Mouse (Mus musculus) WW6 (cell line): ENCODE data around the gene Aco2.
"Not testable (repeated sequence)": the region's sequence is repeated elsewhere in the genome, so short reads cannot be mapped to it uniquely, and the experiment has no call there.

Experiments used
- DNase-seq: peaks from one replicate; pipeline ENCODE4 v3.0.0-alpha.2; 2013; ENCODE audit warnings: low read depth, low spot score

The Aco2 gene

GRCm38 (mm10) chr15:81871604-81872261 lies 376 bp upstream of the Aco2 start, which contains the start of gene Phf5a:
TSS of gene Phf5a (minus strand) at chr15:81871911.
- peak; percentile 82 for DNase-seq

- DNase-seq = no peak
These were observed 7.7 kb downstream of the Aco2 start for GRCm38 (mm10) chr15:81879531-81880401.

GRCm38 (mm10) chr15:81882348-81882747 lies 10.2 kb downstream of the Aco2 start:
- no peak for DNase-seq

- no peak for DNase-seq
These were observed 13.4 kb downstream of the Aco2 start for GRCm38 (mm10) chr15:81885418-81885934.

DNA sequence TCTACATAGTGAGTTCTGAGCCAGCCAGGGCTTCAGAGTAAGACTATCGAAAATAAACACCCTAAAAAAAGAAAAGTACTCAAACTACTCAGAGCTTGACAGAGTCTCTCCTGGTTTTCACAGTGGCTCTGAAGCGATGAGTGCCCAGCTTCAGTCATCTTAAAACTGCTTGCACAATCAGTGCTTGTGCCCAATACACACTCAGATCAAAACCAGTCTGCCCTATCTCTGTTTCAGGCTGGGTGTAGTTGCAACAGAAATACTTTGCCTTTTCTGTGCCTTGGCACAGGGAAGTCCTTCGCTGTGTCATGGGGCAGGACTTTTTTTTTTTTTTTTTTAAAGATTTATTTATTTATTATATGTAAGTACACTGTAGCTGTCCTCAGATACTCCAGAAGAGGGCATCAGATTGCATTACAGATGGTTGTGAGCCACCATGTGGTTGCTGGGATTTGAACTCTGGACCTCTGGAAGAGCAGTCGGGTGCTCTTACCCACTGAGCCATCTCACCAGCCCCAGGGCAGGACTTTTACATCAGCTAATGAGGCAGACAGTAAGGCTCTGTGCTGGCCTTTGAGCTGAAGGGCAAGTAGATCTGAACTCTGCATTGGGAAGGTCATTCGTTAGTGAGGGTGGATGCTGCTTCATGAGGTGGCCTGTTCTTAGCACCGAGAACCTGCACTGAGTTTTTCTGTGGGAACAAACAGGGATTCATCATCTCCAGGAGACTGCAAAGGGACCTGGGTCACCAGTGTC lies 14.9 kb downstream of the Aco2 start:
- DNase-seq = no peak

- no peak for DNase-seq
These were observed 17.1 kb downstream of the Aco2 start for GRCm38 (mm10) chr15:81889175-81889574.

DNA sequence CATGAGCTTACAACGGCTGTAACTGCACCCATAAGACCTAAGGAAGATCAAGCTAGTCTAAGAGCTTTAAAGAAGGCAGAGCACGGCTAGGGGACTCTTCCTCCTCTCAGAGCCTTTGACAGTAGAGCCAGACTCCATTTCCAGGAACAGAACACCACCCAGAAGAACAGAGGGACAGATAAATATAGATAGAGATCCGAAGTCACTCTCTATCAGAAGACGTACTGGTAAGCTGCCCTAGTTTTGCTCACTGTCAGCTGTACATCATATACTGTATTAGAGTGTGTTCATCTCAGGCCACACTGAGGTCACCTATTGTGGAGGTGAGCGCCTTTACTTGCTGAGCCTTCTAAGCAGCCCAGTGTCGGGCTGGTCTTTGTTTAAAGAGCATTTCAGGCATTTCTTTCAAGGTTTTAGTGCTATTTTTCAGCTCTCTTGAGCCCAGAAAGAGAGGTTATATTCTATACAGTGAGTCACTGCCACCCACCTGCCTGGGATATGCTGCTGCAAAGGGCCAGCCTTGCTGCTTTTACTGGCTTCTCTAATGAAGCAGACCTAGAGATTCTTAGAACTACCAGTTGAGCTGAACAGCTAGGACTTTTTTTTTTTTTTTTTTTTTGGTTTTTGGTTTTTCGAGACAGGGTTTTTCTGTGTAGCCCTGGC lies 19.2 kb downstream of the Aco2 start:
- no peak for DNase-seq

GRCm38 (mm10) chr15:81891822-81892580 lies 19.9 kb downstream of the Aco2 start:
- DNase-seq = peak; percentile 28

DNA sequence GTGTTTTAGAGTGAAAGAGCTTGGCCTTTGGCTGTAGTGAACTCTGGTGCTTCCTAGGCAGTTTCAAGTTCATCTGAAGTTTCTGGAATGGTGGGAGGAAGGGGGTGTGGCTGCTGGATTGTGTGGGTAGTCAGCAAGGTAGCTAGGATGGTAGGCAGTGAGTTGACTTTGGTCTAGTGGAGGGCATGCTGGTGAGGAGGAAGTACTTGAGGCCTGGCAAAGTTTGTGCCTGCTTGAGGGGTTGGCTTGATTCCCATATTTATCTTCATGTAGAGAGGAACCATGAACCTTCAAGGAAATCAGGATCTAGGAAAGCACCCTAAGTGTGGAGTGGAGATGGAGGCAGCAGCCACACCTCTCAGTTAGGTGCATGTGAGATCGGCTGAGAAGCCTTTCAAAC lies 21.9 kb downstream of the Aco2 start:
- no peak for DNase-seq

DNA sequence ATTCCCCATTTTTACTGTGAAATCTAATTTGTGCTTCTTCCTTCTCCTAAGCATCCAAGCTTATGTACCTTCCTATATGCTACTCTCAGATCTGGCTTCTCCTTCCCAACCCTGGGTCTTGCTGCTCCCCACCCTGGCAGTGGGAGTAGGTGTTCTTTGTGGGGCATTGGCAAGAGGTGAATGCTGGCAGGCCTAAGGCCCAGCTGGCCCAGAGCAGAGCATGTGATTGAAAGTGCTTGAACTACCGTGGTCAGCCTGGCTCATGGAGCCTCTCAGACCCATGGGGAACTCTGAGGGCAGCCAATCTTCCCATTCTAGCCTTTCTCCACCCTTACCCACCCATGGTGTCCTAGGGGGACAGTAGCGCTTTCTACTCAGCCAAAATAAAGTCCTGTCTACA lies 24.3 kb downstream of the Aco2 start:
- DNase-seq = no peak

- DNase-seq = no peak
These were observed 25.6 kb downstream of the Aco2 start for GRCm38 (mm10) chr15:81897607-81898285.

DNA sequence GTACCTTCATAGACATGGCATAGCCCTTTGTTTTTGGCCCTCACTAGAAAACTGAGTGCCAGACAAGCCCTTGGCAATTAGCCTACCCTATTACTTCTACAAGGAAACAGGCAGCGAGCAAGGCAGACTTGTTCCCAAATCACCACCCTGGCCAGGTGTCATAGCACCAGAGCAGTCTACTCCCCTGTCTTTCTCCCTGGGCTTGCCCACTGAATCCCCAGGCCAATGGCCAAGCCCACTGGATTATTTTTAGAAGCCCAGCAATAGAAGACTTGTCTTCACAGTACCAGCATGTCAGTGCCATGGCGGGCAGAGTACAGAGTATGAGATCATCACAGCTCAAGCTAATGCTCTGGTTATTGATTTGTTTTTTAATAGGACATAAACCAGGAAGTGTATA lies 26.6 kb downstream of the Aco2 start:
- no peak for DNase-seq

DNA sequence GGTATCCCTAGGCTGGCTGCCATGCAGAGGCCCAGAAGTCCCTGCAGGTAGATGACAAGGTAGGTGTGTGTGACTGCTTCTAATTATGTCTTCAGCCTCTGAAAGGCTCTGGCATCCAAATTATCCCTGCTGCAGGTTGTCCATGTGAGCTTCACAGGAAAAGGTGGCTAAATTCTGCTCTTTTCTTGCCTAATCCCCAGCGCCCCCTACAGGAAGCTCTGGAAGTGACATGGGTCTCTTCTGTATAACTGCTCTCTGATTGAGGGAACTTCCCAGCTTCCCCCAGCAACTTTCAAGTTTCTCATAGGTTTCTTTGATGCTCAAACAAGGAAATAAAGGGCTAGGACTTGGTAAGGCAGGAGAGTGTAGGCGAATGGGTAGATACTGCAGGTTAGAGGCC lies 32.8 kb downstream of the Aco2 start:
- peak; percentile 22 for DNase-seq

GRCm38 (mm10) chr15:81907953-81908352 lies 35.8 kb downstream of the Aco2 start:
- DNase-seq = no peak

GRCm38 (mm10) chr15:81908767-81909166 lies 36.7 kb downstream of the Aco2 start:
- not testable (repeated sequence) for DNase-seq

GRCm38 (mm10) chr15:81912498-81912897 lies 40.4 kb downstream of the Aco2 start:
- no peak for DNase-seq

DNA sequence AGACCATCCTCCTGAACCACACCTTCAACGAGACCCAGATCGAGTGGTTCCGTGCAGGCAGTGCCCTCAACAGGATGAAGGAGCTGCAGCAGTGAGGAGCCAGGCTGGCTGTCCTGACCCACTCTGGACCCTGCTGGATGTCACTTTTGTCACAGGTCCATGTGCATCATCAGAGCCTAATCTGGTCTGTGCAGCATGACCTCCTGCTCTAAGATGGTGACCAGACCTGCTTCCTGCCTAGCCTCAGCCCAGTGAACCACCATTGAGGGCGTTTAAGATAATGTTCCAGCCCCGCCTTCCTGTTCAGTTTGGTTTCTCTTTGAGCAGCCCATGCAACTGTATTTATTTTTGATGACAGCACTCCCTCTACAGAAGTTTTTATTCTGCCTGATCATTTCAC lies 42.6 kb downstream of the Aco2 start:
- DNase-seq = no peak

GRCm38 (mm10) chr15:81915663-81916062 lies 43.6 kb downstream of the Aco2 start:
- DNase-seq = no peak

DNA sequence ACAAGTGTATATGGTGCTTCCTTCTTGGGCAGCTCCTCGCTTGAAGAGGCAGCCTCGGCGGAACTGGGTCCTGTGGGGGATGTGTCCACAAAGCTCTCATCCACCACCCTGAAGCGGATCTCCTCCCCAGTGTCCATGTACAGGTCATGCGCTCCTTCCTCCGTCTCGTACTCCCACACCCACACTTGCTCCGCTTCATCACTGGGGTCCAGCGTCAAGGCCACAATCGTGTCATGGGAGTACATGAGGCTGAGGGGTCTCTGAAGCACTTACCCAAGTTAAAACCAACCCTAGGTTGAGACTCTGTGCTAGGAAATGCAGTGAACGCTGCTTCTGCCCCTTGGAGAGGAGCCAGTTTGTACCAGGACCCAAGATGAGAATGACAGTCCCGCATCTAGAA lies 45.1 kb downstream of the Aco2 start:
- no peak for DNase-seq
